Mouse (Mus musculus) layer of hippocampus, postnatal 14 days (tissue): ENCODE data around the gene Sec22b. TPM values are rescaled to one million over a fixed set of nuclear protein-coding genes. Genes with fewer than 3 reads are reported as not detected.

Source experiments
- DNase-seq, 2 experiments: peaks; one replicate each; pipeline ENCODE4 v3.0.0; 2021 to 2022; ENCODE audit warnings: low spot score in 2 of 2, mixed read lengths in 1 of 2
- total RNA-seq, 2 experiments: library from RNA; stranded (reverse); gene quantifications; 2 replicates each; pipeline ENCODE4 v1.2.3; 2021

Sec22b gene
- total RNA-seq, 2 experiments from 2014 or later, result 66.7 to 68.1 TPM

DNA sequence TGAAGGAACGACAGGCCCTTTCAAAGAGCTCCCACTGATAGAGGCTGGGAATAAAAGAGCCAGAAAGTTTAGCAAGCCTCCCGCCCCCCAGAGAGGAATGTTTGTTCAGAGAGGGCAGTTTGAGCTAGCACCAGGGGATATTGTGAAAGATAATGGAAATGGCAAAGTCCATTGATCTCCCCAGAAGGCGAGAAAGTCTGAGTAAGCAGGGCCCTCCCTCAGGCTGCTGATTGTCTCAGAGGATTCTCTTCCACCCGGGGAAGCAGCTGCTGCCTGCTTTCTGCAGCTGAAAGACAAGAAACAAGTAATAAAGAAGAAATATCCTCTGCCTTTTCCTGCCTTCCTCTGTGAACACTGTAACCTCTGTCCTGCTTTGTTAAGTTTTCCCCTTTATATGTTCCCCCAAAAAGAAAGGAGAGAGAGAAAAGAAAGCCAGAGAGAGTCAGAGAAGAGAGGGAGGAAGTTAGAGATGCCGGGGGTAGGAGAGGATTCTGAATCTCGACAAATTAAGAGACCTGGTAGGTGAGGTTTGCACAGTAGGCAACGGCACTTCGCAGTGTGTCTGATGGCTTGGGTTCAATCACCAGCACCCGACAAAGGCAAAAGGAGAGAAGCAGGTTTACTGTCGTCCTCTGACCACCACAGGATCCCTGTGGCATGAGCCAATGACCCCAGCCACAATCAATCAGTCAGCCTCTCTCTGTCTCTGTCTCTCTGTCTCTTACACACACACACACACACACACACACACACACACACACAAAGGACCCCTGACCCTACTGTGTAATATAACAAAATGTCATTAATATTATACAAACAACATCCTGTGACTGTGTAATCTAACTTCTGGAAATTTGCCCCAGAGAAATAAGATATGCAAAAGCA is 38.9 kb downstream of the Sec22b start:
- DNase-seq, result no peak

DNA sequence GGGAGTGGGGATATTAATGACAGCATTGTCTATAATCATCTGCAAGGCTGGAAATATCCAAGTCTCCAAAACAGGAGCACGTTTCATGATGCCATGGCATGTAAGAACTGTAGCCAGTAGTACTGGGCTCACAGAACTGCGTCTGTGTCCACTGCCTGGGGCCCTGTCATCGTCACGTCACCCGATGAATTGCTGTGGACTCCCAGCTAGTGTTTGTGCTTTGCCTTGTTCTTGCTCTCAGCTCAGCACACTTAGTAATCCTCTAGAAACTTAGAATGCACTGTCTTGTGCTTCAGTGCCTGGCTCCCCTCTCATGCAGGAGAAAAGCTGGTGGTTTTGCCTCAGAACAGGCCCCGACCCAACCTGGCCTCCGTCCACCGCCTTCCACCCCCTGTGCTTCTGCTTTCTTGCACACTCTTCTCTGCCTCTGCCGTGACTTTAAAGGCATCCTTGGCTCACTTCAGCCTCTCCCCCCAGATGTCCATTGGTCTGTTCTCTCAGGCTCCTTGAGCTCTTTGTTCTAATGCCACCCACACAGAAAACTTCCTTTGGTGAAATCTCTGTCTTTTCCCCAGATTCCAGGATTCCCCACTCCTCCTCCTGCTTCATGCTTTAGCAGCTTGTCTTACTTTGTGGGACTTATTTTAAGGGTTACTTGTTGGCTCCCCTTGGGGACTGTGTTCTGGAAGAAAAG is 39.7 kb downstream of the Sec22b start:
- DNase-seq, result no peak

DNA sequence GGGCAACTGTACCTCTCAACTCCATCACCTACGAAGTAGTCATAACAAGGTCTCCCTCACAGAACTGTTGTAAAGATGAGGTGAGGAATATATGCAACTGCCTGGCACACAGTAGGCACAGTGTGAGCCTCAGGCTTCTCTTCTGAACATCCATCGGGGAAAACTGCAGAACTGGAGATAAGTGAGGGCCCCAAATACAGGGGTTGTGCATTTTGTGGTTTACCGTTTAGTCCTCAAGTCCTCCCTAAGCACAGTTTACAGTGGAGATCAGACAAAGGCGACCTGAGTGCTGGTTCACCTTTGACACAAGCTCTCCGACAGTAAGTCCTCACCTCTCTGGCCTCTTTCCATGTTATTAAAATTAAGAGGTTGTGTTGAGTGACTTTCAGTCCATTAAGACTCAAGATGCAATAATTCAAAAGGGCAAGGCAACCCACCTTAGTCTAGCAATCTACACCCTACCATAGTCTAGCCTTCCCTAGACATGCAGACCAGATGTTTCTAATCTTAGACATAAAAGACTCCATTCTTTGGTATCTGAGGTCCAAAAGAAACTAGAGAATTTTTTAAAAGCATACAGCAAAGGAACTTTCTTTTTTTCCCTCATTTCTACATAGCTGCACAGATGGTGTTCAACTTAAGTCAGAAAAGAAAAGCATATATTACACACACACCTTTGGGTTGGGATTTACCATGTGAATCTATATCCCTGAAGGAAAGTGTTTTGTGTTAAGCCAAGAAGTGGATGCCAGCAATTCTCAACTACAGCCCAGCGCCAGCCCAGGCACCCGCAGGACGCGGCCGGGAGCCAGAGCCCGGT is 40.7 kb downstream of the Sec22b start:
- DNase-seq, result no peak

DNA sequence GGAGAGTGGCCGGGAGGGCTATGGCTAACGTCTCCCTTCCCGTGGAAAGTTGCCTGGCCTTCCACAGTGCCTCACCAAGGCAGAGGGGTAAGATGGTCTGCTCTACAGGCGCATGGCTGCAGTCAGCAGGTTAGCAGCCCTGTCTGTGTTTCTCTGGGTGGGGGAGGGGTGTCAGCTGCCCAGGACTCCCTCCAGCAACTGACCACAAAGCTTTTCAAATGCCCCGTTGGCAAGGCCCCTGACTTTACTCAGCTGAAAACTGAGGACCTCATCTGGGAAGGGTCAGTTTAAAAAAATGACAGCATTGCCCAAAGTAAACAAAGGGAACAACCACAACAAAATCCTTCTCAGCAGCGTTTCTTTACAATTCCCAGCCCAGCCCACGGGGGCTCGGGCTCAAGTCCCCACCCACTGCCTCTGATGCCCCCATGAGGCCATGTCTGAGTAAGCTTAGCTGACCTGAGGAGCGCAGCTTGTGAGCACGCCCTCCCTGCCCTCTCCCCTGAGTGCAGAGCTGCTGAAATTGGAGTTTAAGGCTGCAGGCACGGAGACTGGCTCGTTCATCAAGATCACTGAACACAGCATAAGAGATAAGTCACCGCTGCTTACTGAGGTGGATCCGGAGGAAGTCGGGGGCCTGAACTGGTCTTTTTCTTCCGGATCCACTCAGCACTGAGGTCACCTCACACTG is 41.4 kb downstream of the Sec22b start:
- no peak for DNase-seq

DNA sequence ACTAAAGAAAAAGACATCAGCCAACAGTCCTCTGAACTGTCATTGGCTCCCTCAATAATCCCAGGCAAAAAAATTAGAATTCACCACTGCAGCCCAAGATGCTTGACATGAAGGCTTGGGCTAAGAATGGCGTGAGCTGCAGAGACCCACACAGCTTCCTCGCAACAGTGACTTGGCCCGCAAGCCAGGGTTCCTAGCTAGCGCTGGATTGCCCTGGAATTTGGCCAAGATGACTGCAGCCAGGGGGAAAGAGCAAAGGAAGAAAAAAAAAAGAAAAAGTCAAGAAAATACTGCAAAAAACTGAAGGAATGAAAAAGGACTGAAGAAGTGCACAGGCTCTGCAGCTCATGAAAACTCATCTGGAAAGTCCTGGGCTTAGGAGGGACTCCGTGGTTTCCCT is 43.5 kb downstream of the Sec22b start:
- DNase-seq, result no peak

DNA sequence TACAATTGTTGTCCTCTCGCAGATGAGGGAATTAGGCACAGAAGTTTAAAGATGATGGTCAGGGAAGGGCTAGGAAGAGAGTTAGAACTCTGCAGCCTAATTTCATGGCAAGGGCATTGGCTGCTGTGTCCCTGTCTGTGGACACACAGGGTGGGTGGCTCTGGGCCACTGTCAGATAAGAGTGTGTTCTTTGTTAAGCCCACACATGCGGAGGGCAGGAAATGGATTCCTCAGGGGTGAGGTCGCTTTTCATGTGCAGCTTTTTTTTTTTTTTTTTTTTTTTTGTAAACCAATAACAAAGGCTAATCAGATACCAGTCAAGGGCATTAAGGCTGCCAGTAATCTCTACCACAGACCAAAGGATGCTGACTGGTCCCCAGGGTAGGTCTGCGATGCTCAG is 45.4 kb downstream of the Sec22b start:
- no peak for DNase-seq

DNA sequence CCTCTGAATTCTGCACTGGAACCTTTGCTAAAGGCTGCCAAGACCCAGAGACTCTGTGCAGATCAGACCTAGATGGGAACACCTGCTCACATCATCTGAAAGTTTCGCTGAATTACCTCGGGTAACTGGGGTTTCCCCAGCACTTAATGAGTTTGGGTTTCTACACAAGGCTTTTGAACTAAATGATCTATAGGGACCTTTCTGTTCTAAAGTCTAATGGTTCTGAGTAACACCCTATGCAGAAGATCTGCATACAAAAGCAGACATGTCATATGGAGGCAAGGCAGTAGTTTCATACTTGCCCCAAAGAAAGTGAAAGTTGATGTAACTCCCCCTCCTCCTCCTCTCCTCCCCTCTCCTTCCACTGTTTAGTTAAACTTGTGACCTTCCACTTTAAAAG is 47.5 kb downstream of the Sec22b start:
- DNase-seq, result no peak

DNA sequence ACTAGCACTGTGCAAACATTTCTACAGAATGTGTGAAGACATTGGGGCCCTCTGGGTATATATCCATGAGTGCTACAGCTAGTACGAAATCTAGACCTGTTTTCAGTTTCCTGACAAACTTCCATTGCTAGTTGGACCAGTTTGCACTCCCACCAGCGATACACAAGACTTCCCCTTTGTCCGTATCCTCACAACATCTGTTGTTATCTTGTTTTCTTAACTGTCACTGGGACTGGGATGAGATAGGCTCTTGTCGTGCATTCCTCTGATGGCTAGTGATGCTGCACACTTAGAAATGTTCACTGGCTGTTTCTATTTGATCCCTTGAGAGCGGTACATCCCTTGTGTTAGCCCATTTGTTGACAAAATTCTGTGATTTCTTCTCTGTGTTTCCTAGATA is 49.0 kb downstream of the Sec22b start:
- no peak for DNase-seq

DNA sequence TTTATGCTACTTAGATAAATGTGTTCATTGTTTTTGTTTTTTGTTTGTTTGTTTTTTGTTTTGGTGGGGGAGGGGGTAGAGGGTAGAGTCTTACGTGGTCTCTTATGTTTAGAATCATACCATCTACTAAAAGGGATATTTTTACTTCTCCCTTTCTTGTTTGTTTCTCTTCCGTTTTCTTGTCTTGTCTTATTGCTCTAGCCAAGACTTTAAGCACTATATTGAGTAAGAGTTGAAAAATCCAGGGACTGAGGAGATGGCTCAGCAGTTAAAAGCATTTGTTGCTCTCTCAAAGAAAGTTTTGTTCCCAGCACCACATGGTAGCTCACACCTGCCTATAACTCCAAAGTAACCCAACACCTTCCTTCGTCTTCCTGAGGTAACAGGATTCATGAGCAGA is 50.1 kb downstream of the Sec22b start:
- no peak for DNase-seq

DNA sequence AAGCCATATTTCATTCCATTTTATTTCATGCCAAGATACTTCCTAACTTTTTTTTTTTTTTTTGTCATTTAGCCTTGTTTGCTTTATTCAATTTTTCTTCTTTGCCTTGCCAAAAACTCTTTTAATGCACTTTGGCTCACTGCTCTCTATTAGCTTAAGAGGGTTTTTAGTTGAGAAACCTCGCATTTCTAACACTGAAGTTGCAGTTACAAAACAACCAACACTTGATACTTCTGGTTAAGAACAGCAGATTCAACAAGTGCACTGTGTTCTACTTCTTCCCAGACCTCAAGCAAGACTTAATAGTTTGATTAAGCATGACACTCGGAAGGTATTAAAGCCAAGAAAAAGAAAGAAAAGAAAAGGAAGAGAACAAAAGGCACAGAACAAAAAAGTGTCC is 52.2 kb downstream of the Sec22b start:
- DNase-seq, result no peak

DNA sequence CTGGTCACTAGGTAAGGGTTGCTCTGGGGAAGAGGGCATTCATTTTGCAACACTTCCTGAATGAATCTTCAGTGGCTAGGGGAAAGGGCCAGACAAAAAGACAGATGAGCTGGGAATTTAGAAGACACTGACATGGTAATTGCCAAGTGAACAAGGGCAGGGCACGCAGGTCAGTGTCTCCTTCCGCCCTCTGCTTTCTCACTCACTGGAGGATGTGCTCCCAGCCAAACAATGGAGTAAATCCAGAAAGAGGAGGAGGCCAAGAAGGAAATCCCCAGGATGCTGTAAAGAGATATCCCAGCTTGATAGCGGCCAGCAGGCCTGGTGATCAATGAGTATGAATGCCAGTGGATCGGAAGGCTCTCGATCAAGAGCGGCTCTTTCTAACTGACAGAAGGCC is 55.3 kb downstream of the Sec22b start:
- DNase-seq, result no peak

DNA sequence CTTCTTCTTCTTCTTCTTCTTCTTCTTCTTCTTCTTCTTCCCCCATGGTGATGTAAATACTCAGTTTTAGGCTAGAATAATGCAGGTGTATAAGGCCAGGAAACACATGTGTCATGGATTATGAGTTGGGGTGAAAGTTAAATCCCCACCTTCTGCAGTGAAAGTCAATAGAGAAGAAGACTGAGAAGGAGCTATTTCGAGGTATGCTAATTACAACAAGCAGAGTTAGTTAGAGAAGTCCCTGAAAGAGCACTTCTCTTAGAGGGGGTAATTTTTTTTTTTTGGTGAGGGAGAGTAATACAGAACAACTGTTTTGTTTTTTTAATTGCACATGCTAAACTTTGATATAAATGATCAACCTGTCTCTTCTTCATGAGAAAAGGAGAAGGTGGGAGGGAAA is 55.9 kb downstream of the Sec22b start:
- no peak for DNase-seq

DNA sequence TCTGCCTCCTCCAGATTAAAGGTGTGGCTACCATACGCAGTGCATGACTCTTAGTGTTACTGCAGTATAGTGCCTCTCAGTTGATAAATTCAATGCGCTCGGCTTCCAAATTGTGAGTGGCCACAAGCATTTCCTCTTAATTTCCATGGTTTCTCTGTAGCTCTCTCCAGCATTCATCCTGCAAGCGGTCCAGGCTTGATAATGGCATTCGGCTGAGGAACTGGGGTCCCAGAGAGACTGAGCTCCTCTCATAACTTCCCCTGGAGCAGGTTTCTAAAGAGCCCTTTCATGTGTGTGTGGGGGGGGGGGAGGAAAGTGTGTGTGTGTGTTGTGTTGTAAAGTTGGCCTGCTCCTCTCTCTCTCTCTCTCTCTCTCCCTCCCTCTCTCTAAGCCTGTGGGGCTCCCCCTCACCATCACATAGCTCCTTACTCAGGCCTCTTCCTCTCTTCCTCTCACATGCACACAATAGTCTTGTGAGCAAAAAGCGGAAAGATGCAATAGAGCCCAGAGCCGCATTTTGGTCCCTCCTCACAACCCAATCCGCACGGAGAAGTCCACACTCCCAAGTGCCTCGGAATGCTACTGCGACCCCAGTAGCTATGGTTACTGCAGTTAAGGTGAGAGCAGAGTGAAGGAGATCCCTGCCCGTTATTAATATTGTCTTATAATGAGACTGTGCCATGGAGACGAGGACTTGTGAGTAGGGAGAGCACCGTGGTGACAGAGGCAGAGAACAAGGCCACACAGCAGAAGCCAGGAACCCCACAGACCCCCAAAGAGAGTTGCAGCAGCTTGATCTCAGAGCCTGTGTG is 60.0 kb downstream of the Sec22b start:
- no peak for DNase-seq

DNA sequence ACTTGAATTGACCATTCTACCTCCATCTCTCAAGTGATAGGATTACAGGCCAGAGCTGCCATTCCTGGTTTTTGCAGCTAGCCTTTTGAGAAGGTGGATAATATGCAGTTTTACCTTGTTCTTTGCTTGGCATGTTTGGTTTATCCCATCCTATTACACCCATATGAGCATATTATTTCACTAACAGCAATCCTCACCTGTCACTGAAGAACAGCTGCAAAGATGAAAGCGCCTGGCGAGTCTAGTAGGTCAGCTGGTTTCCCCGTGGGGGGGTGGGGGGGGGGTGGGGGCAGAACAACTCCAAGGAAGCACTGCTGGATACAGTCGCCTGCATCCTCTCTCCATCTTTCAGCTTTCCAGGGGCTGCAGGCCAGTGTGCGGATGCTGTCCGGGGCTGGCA is 61.0 kb downstream of the Sec22b start:
- DNase-seq, result no peak

DNA sequence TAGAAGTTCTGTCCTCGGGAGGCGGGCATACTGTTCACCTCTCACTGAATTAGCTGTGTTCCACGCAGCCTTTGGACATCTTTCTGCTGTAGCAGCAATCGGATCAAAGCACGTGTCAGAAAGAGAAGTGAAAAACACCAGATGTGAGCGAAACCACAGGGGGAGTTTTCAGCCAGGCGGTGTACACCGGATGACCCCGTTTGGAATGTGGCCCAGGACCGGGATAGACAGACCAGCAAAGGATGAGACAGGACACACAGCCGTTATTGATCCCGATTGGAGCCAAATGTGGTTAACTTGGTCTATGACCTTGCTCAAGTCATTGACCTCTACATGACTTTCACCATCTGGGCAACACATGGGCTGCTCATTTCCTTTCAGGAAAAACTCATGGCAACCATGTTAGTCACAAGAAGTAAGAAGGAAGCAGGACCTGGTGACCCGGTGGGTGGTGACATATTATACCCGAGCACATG is 63.9 kb downstream of the Sec22b start:
- peak in 1 of 2 experiments; percentile 18 for DNase-seq

DNA sequence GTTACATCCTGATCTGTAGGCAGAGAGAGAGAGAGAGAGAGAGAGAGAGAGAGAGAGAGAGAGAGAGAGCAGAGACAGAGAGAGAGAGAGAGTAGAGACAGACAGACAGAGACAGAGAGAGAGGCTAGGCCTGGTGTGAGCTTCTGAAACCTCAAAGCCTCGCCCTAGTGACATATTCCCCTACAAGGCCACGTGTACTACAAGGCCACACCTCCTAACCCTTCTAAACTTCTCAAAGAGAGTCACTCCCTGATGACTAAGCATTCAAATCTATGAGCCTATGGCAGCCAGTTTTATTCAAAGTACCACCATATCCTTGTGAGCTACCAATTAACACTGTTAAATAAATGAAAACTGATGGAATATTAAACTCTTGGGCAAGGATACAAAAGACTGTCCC is 66.6 kb downstream of the Sec22b start:
- DNase-seq, result no peak

DNA sequence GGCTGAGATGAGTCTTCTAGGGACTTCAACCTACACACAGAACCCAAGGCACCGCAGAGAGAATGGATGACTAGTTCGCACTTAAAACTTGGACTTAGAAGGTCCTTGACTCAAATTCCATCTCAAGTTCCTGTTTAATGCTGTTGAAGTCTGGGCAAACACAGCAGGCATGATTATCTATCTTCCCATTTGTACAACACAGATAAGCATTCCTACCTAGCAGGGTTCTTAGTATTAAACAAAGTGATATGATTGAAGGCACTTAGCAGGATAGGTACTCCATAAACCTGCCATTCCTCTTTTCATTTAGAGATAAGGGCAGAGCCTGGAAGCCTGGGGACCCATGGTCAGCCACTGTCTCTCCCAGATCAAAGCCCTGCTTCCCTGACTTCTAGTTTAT is 67.2 kb downstream of the Sec22b start:
- no peak for DNase-seq

DNA sequence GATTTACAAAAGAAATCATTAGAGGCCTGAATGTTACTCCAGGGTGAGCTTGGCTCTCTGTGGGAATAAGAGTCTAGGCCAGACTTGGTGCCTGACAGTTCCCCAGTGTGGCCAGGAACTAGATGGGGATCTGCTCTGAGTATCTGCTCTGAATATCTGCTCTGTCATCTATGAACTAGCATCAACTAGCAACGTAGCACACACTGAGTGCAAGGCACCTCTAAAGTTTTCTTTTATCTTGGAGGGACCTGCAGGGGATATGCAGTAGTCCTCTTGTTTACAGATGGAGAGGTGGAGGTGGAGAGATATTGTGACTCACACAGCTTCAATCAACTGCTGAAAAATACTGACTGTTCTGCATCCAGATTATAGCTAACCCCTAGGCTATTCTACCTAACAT is 68.0 kb downstream of the Sec22b start:
- DNase-seq, result no peak

DNA sequence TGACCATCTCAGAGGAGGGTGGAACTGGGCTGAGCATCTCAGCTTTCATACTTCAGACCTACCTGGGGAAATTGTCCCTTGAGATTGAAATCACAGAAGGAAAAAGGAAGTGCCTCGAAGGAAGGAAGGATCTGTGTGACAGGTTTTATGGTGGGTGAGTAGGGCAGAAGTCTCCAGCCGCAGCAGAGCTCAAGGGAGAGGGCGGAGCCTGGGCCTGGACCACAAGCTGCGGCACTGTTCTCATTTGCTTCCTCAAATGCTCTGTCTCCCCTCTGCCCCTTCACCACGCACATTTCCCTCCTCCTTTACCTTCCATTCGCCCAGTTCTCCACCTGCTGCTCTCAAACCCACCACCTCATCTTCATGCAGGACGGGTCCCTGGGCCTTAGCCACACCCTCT is 70.1 kb downstream of the Sec22b start:
- DNase-seq, result no peak

DNA sequence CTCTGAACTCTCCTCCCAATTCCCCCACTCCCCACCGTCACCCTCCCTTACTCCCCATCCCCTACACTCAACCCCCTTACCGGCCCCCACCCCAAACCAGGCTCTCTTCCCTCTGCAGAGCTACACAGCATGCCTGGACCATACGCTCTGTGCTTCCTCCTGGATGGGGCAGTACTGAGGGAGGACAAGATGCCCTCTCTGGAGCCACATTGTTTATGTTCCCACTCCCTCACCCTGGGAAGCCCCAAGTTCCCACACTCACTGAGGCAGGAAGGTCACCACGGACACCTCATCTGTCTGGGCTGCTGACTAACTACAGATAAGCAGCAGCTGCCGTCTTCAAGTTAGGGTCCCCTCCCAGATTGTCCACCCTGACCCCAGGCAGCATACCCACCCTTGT is 71.2 kb downstream of the Sec22b start:
- no peak for DNase-seq
